Mouse (Mus musculus) retina, postnatal 7 days (tissue): ENCODE measurements around the gene Ttc21a.

Experiments
- DNase-seq: peaks from one replicate; pipeline ENCODE4 v3.0.0-alpha.2; 2012; ENCODE audit warnings: low read depth, low spot score

Gene Ttc21a

GRCm38 (mm10) chr9:119937005-119937773 is at the start of gene Ttc21a, which contains the start of gene Gorasp1:
Ttc21a (plus strand) TSS chr9:119937606.
Gorasp1 (minus strand) TSS chr9:119937565.
- DNase-seq = peak; percentile 91

- no peak for DNase-seq
These were observed 48.6 kb upstream of the Ttc21a start for GRCm38 (mm10) chr9:119888843-119889246.

GRCm38 (mm10) chr9:119889446-119889845 is 48.0 kb upstream of the Ttc21a start:
- no peak for DNase-seq

- peak; percentile 14 for DNase-seq
These were observed 46.7 kb upstream of the Ttc21a start for GRCm38 (mm10) chr9:119890692-119891091.

GRCm38 (mm10) chr9:119893881-119894280 is 43.5 kb upstream of the Ttc21a start:
- no peak for DNase-seq

GRCm38 (mm10) chr9:119894339-119895009 is 42.9 kb upstream of the Ttc21a start, which contains the start of gene Wdr48:
Wdr48 (plus strand) TSS chr9:119894878.
- peak; percentile 99 for DNase-seq

GRCm38 (mm10) chr9:119895040-119895721 is 42.2 kb upstream of the Ttc21a start:
- DNase-seq = no peak

GRCm38 (mm10) chr9:119899446-119899845 is 38.0 kb upstream of the Ttc21a start:
- DNase-seq = no peak

- DNase-seq = no peak
These were observed 34.8 kb upstream of the Ttc21a start for GRCm38 (mm10) chr9:119902410-119903151.

- DNase-seq = no peak
These were observed 28.7 kb upstream of the Ttc21a start for GRCm38 (mm10) chr9:119908708-119909107.

GRCm38 (mm10) chr9:119909931-119910330 is 27.5 kb upstream of the Ttc21a start:
- DNase-seq = no peak

GRCm38 (mm10) chr9:119913087-119913838 is 24.1 kb upstream of the Ttc21a start:
- DNase-seq = no peak

- DNase-seq = no peak
These were observed 17.5 kb upstream of the Ttc21a start for GRCm38 (mm10) chr9:119919858-119920257.

- DNase-seq = no peak
These were observed 13.9 kb upstream of the Ttc21a start for GRCm38 (mm10) chr9:119923462-119923861.

- DNase-seq = no peak
These were observed 12.2 kb upstream of the Ttc21a start for GRCm38 (mm10) chr9:119925120-119925657.

- no peak for DNase-seq
These were observed 11.7 kb upstream of the Ttc21a start for GRCm38 (mm10) chr9:119925729-119926128.

GRCm38 (mm10) chr9:119926497-119926896 is 10.9 kb upstream of the Ttc21a start:
- DNase-seq = no peak

GRCm38 (mm10) chr9:119932358-119932757 is 5.0 kb upstream of the Ttc21a start:
- no peak for DNase-seq

- DNase-seq = no peak
These were observed 3.7 kb upstream of the Ttc21a start for GRCm38 (mm10) chr9:119933675-119934074.

- no peak for DNase-seq
These were observed 1.1 kb downstream of the Ttc21a start for GRCm38 (mm10) chr9:119938496-119938895.

GRCm38 (mm10) chr9:119939646-119940045 is 2.2 kb downstream of the Ttc21a start:
- DNase-seq = no peak
